Mouse (Mus musculus) megakaryocyte, embryonic 14.5 days (primary cell): ENCODE measurements around the gene Oxsr1. TPM values are rescaled to one million over a fixed set of nuclear protein-coding genes. Genes with fewer than 3 reads are reported as not detected.
A peak's percentile ranks its signal among the peaks of the same experiment; 100 is the strongest.

Experiments
- H3K27me3 ChIP-seq: replicated peaks from 2 replicates; pipeline ENCODE3; 2012; ENCODE audit warnings: inconsistent platforms
- H3K36me3 ChIP-seq: replicated peaks from 2 replicates; pipeline ENCODE3; 2012; ENCODE audit warnings: low read length, inconsistent platforms, mixed read lengths
- H3K4me1 ChIP-seq: 2 replicates; pipeline ENCODE4 v1.6.1; 2012; ENCODE audit warnings: inconsistent platforms
- H3K4me3 ChIP-seq: replicated peaks from 2 replicates; pipeline ENCODE3; 2012; ENCODE audit warnings: moderate library complexity, mild to moderate bottlenecking, inconsistent platforms
- H3K9me3 ChIP-seq: 2 replicates; pipeline ENCODE4 v1.6.1; 2012; ENCODE audit warnings: inconsistent platforms
- FLI1 ChIP-seq: IDR thresholded peaks from 2 replicates; pipeline ENCODE4 v1.6.1; 2012; ENCODE audit warnings: low read length, inconsistent platforms, mixed read lengths
- GATA1 ChIP-seq: IDR thresholded peaks from 3 replicates; pipeline ENCODE4 v1.6.1; 2012; ENCODE audit warnings: mixed read lengths, low read length, inconsistent platforms, borderline replicate concordance
- polyA plus RNA-seq: library from polyadenylated mRNA; stranded (reverse); fragments of >175 nt; gene quantifications from 2 replicates; pipeline ENCODE4 v1.2.3, GENCODE M21; 2012; ENCODE audit warnings: low replicate concordance; ENCODE audit not compliant: insufficient read depth

Gene Oxsr1
- polyA plus RNA-seq, 1 experiment = 8.2 TPM

DNA sequence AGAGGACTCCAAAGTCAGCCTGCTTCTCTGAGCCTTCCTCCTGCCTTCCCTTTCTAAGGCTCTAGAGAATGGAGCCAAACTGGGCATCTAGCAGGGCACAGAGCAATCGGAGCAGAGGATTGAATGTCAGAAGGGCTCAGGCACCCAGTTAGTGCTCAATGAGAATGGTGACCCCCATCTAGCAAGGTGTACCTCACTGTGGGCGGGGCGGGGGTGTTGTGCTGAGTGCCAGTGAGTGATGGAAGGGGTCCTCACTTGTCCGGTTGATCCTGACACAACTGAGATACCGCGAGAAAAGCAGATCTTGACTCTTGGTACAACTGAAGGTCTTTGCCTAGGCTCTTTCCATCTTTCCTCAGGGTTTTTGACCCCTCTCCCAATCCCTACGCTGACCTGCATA lies 16.9 kb upstream of the Oxsr1 start:
- H3K4me3 ChIP-seq = peak overlapping the region; percentile 96
- H3K4me1 ChIP-seq = peaks cover 69% of the 10 kb centered on the region
- peaks cover 51% of the 10 kb centered on the region for H3K36me3 ChIP-seq
- H3K9me3 ChIP-seq = no peaks in the 10 kb centered on the region
- no peaks in the 10 kb centered on the region for H3K27me3 ChIP-seq
- TF ChIP-seq GATA1 (no peak), FLI1 (no peak)

DNA sequence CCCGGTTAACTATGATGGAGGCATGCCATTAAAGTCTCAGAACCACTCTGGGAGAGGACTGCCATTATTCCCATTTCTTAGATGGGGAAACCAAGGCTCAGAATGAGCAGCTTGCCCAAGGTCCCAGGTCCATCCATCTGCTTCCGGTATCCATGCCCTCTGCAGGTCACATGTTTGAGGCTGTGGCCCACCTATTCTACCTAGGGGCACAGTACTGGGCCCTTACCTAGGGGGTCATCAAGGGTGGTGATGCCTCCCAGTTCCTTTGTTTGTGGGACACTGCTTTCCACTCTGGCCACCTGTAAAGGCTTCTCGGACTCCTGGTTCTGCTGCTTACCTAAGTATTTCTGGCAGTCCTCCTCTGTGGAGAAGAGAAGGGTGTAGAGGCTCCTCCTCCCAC lies 16.1 kb upstream of the Oxsr1 start:
- no peaks in the 10 kb centered on the region for H3K27me3 ChIP-seq
- no peaks in the 10 kb centered on the region for H3K9me3 ChIP-seq
- H3K36me3 ChIP-seq = peaks cover 44% of the 10 kb centered on the region
- H3K4me3 ChIP-seq = peak overlapping the region; percentile 73
- TF ChIP-seq GATA1 (no peak), FLI1 (no peak)
- peaks cover 76% of the 10 kb centered on the region for H3K4me1 ChIP-seq

- Histone ChIP-seq H3K9me3 (no peaks in the 10 kb centered on the region), H3K4me3 (peak overlapping the region; percentile 47), H3K36me3 (peaks cover 39% of the 10 kb centered on the region), H3K27me3 (no peaks in the 10 kb centered on the region), H3K4me1 (peaks cover 76% of the 10 kb centered on the region)
- no peak for TF ChIP-seq GATA1
- TF ChIP-seq FLI1 = no peak
Measured at GRCm38 (mm10) chr9:119337842-119338241, 15.6 kb upstream of the Oxsr1 start.

GRCm38 (mm10) chr9:119335571-119335970 lies 13.3 kb upstream of the Oxsr1 start:
- peaks cover 5% of the 10 kb centered on the region; the same call in 1 of the 2 replicates for H3K9me3 ChIP-seq
- peaks cover 37% of the 10 kb centered on the region for H3K36me3 ChIP-seq
- TF ChIP-seq GATA1 (no peak), FLI1 (no peak)
- H3K4me3 ChIP-seq = no peak overlapping the region
- H3K4me1 ChIP-seq = peaks cover 81% of the 10 kb centered on the region
- H3K27me3 ChIP-seq = no peaks in the 10 kb centered on the region

DNA sequence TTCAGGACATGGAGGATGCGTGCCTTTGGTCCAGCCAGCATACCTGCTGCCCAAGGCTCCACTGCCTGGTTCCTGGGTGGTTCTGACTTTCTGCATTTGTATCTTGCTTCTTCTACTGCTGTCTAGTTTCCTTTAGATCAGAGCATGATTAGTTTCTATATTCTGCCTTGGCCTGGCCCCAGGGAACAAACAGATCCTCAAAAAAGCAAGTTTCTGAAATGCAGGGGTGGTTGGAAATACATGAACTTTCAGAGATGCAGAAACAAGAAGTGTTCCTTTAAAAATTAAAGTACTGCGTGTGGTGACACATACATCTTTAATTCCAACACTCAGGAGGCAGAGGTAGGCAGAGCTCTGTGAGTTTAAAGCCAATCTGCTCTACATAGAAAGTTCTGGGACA lies 12.6 kb upstream of the Oxsr1 start:
- Histone ChIP-seq H3K9me3 (peaks cover 5% of the 10 kb centered on the region; the same call in 1 of the 2 replicates), H3K27me3 (no peaks in the 10 kb centered on the region), H3K4me3 (peak overlapping the region; percentile 74), H3K4me1 (peaks cover 88% of the 10 kb centered on the region), H3K36me3 (peaks cover 40% of the 10 kb centered on the region)
- TF ChIP-seq FLI1 = no peak
- TF ChIP-seq GATA1 = no peak

DNA sequence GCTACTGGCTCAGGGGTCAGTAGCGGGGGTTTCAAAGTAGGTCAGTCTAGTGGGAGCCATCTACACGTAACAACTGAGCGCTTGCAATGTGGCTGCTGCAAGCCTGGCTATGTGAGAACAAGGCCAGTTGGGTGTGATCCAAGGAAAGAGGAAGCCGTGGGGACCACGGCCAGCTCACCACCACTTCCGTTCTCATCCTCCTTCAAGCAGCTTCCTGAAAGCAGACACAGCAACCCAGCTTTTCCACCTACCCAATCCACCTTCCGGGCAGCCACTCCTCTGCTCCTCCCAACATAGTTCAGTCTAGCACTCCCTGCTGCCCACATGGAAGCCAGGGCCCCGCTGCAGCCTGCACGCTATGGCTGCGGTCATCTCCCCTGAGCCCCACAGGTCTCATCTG lies 12.1 kb upstream of the Oxsr1 start:
- H3K27me3 ChIP-seq = no peaks in the 10 kb centered on the region
- H3K4me3 ChIP-seq = peak overlapping the region; percentile 74
- no peak for TF ChIP-seq GATA1
- TF ChIP-seq FLI1 = no peak
- peaks cover 40% of the 10 kb centered on the region for H3K36me3 ChIP-seq
- peaks cover 5% of the 10 kb centered on the region; the same call in 1 of the 2 replicates for H3K9me3 ChIP-seq
- peaks cover 92% of the 10 kb centered on the region for H3K4me1 ChIP-seq

GRCm38 (mm10) chr9:119330186-119330963 lies 8.1 kb upstream of the Oxsr1 start:
- Histone ChIP-seq H3K9me3 (peaks cover 5% of the 10 kb centered on the region; the same call in 1 of the 2 replicates), H3K4me1 (peaks cover 85% of the 10 kb centered on the region), H3K36me3 (peaks cover 14% of the 10 kb centered on the region), H3K27me3 (no peaks in the 10 kb centered on the region), H3K4me3 (no peak overlapping the region)
- no peak for TF ChIP-seq FLI1
- TF ChIP-seq GATA1 = no peak

GRCm38 (mm10) chr9:119328488-119328887 lies 6.3 kb upstream of the Oxsr1 start:
- Histone ChIP-seq H3K27me3 (no peaks in the 10 kb centered on the region), H3K4me3 (peak overlapping the region; percentile 69)
- TF ChIP-seq FLI1 = no peak
- no peak for TF ChIP-seq GATA1

GRCm38 (mm10) chr9:119324130-119324529 lies 1.9 kb upstream of the Oxsr1 start:
- Histone ChIP-seq H3K4me3 (peak overlapping the region; percentile 38), H3K4me1 (peaks cover 68% of the 10 kb centered on the region)
- TF ChIP-seq FLI1 (no peak), GATA1 (no peak)

More at GRCm38 (mm10) chr9:119328488-119328887, 6.3 kb upstream of the Oxsr1 start:
- Histone ChIP-seq H3K9me3 (peaks cover 5% of the 10 kb centered on the region; the same call in 1 of the 2 replicates), H3K4me1 (peaks cover 79% of the 10 kb centered on the region), H3K36me3 (peaks cover 12% of the 10 kb centered on the region)

DNA sequence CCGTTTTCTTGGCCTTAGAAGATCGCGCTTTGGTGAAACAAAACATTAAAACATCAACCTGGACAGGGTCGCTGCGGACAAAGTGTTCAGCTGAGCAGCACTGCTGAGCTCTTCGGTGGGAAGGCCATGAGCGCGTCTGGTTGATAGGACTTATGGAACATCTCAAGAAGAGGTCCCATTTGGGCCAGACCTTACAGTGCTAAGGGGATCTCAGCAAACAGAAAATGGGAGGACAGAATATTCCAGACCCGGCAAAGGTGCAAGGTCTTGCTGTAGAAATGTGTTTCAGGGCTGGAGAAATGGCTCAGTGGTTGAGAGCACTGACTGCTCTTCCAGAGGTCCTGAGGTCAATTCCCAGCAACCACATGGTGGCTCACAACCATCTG lies 1.0 kb upstream of the Oxsr1 start:
- peak overlapping the region; percentile 99 for H3K4me3 ChIP-seq
- peaks cover 68% of the 10 kb centered on the region for H3K4me1 ChIP-seq
- H3K27me3 ChIP-seq = no peaks in the 10 kb centered on the region
- TF ChIP-seq GATA1 (no peak), FLI1 (no peak)
- H3K36me3 ChIP-seq = peaks cover 5% of the 10 kb centered on the region
- no peaks in the 10 kb centered on the region for H3K9me3 ChIP-seq

More at GRCm38 (mm10) chr9:119324130-119324529, 1.9 kb upstream of the Oxsr1 start:
- no peaks in the 10 kb centered on the region for H3K9me3 ChIP-seq
- H3K27me3 ChIP-seq = no peaks in the 10 kb centered on the region
- peaks cover 2% of the 10 kb centered on the region for H3K36me3 ChIP-seq
